Mouse (Mus musculus) urinary bladder, postnatal 25 days (tissue): ENCODE measurements at regions not wholly inside any gene's neighbourhood (a gene's known extent, or its start where the extent isn't known, plus 50 kb on each side); places are given as distances from the start of the nearest gene placed in this dataset.
A peak's percentile ranks its signal among the peaks of the same experiment; 100 is the strongest.
"Not testable (repeated sequence)": the region's sequence is repeated elsewhere in the genome, so short reads cannot be mapped to it uniquely, and the experiment has no call there.

Experiments used
- DNase-seq: peaks from one replicate; pipeline ENCODE4 v3.0.0; 2022; ENCODE audit warnings: low spot score

GRCm38 (mm10) chr3:9064266-9065031 lies 545.4 kb downstream of the Zfp704 start:
- peak; percentile 47 for DNase-seq

- no peak for DNase-seq
These were observed 546.2 kb downstream of the Zfp704 start for GRCm38 (mm10) chr3:9063662-9064061.

DNA sequence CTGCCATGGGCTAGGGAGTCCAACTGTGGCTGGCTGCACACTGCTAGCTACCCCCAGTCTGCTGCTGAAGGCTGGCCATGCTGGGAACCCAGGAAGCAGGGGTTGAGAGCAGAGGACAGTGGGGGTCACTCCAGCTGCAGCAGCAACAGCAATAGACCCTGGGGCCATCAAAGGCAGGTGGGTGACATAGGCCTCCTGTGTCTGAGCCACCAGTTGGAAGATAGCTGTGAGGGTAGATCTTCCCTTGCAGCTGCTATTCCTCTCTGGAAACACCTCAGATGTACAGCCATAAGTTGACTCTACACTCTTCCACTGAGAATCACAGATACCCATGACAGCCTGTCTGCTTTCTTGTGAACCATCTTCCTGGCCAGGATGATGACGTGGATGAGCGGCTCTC lies 548.5 kb downstream of the Zfp704 start:
- no peak for DNase-seq

DNA sequence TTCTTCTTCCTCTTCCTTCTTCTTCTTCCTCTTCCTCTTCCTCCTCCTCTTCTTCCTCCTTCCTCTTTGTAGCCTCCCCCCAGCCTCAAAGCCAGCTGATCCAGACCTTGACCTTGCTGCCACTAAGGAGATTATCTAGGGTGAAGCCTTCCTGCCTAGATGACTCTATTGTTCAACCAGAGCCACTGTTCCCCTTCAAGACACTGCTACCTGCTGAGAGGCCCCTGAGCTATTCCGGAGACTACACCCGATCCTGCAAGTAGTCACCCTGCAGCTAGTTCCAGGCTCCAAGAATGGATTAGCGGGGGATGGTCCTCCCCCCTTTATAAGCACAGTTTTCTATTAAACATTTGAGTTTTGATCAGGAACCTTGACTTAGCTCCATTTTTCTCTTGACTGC lies 552.2 kb downstream of the Zfp704 start:
- not testable (repeated sequence) for DNase-seq

- DNase-seq = no peak
These were observed 553.0 kb downstream of the Zfp704 start for GRCm38 (mm10) chr3:9056846-9057245.

DNA sequence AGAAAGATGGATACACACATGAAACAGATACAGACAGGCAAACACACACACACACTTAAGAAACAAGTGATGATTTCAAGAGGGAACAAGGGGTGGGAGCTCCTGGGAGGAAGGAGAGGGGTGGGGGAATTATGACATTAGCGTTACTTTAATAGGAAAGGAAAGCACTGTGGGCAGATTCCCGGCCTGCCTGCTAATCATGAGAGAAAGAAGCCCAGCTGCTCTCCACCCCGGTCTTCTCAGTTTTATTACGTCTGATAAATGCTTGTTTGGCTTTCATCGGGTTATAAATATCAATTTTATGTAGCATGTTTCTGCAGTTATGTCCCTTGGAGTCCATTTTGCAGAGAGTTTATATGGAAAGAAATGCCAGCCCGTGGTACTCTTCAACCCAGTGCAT lies 554.1 kb downstream of the Zfp704 start:
- no peak for DNase-seq
